12 mouse cellular contexts compared by ENCODE assay signal in genomic region chr5:131367461-131367860, GRCm38 (mm10). TPM values are rescaled to one million over a fixed set of nuclear protein-coding genes. Genes with fewer than 3 reads are reported as not detected.
DNase-seq lines count a peak whose midpoint lies in the region; TF ChIP-seq lines count a peak whose summit lies in the region.
"Had no signal": no experiment of that assay in that cellular context is flagged by ENCODE, and none has a peak within 500 bp of the region (broad histone marks: within the 10 kb centered on the region; RNA-seq: fewer than 3 reads in every experiment).

No protein-coding gene starts in this region.

- peak; percentile 3 for DNase-seq in adrenal gland, postnatal 25 days
- no peak for DNase-seq in adrenal gland, postnatal 14 days
- peak; percentile 21 to 22 for DNase-seq in heart, postnatal 10 days
- no peak for DNase-seq in heart, postnatal 25 days (ENCODE audit: low spot score)
- DNase-seq in brain, embryonic 14.5 days (ENCODE audit: low read depth): peak; percentile 64
- DNase-seq in limb, embryonic 10.5 days (ENCODE audit: low spot score): peak; percentile 33
- no peak for DNase-seq in urinary bladder, postnatal 14 days (ENCODE audit: low spot score)
- no peak for DNase-seq in layer of hippocampus, adult 2 months (ENCODE audit: low spot score in 2 of 2)
- DNase-seq: liver, embryonic 13.5 days; lung, postnatal 10 days; thymus, postnatal 14 days had no signal

- 11% methylated on average over 4 of the region's 4 CpGs for WGBS in limb, embryonic 10.5 days

- TF ChIP-seq POLR2A in brain, embryonic 14.5 days (IDR thresholded peaks at IDR 0.05; ENCODE audit: borderline replicate concordance, extremely low read depth, insufficient read depth, insufficient read length, poor library complexity, severe bottlenecking): no peak

- H3K27me3 ChIP-seq in limb, embryonic 10.5 days (ENCODE audit: low read depth, poor library complexity, severe bottlenecking): 0 out of 2 replicates have a peak, but pooled peaks cover 4% of the 10 kb centered on the region
- H3K27me3 ChIP-seq: hindbrain, embryonic 15.5 days; liver, embryonic 13.5 days had no signal

- no peaks in the 10 kb centered on the region for H3K9me3 ChIP-seq in limb, embryonic 10.5 days (replicated peaks)
- H3K9me3 ChIP-seq: hindbrain, embryonic 15.5 days had no signal

- no peak overlapping the region for H3K27ac ChIP-seq in limb, embryonic 10.5 days
- no peak overlapping the region for H3K27ac ChIP-seq in layer of hippocampus, adult 2 months
- H3K27ac ChIP-seq: hindbrain, embryonic 15.5 days; liver, embryonic 13.5 days had no signal

- TF ChIP-seq CTCF in brain, embryonic 14.5 days (IDR thresholded peaks at IDR 0.05; ENCODE audit: borderline replicate concordance, extremely low read depth, insufficient read depth, insufficient read length): no peak
- TF ChIP-seq CTCF in layer of hippocampus, adult 2 months (conservative IDR thresholded peaks at IDR 0.05): no peak

- intact Hi-C loops in heart, postnatal 10 days (cut with DNase I): no loop called here
- intact Hi-C loops in heart, postnatal 25 days (cut with DNase I): no loop called here

- no peak overlapping the region for H3K4me3 ChIP-seq in limb, embryonic 10.5 days
- no peak overlapping the region for H3K4me3 ChIP-seq in layer of hippocampus, adult 2 months
- H3K4me3 ChIP-seq: hindbrain, embryonic 15.5 days; liver, embryonic 13.5 days had no signal

- H3K4me1 ChIP-seq in limb, embryonic 10.5 days: peaks cover 20% of the 10 kb centered on the region
- H3K4me1 ChIP-seq: hindbrain, embryonic 15.5 days; liver, embryonic 13.5 days had no signal

- no peaks in the 10 kb centered on the region for H3K36me3 ChIP-seq in limb, embryonic 10.5 days
- H3K36me3 ChIP-seq: hindbrain, embryonic 15.5 days; liver, embryonic 13.5 days had no signal

RNA-seq across cellular contexts. Expression of gene Galnt17, which starts 59.2 kb away (rescaled TPM):
- total RNA-seq in adrenal gland, postnatal 25 days (2021): 3.7 and 4.1 TPM in 2 replicates
- 4.7 and 5.4 TPM in 2 replicates for total RNA-seq in adrenal gland, postnatal 14 days (2021)
- total RNA-seq in heart, postnatal 10 days (2021): 1 to 10 TPM; 4.0 to 6.2 TPM
- 1 to 10 TPM; 3.4 to 3.6 TPM for total RNA-seq in heart, postnatal 25 days (2021)
- 11.7 and 15.3 TPM in 2 replicates for polyA plus RNA-seq in brain, embryonic 14.5 days (2012; rRNA removed)
- polyA plus RNA-seq in limb, embryonic 10.5 days (2016; fragmentation: Nextera tagmentation; extraction: Ambion mirVana): 1.0 and 1.2 TPM in 2 replicates
- 100 to 1,000 TPM; 125 to 135 TPM for total RNA-seq in layer of hippocampus, adult 2 months (2021)

Comparison
In these comparisons a context has a peak if more than half of its experiments do, and no peak if none do; other contexts are left out.
1. DNase-seq: peak in adrenal gland, postnatal 25 days (single experiment), heart, postnatal 10 days (2 of 2), brain, embryonic 14.5 days (single experiment) and limb, embryonic 10.5 days (single experiment); none in adrenal gland, postnatal 14 days (single experiment), heart, postnatal 25 days (single experiment), urinary bladder, postnatal 14 days (single experiment) and layer of hippocampus, adult 2 months (0 of 2).
2. RNA of gene Galnt17, which starts 59.2 kb away (total RNA-seq): 125 to 135 TPM in layer of hippocampus, adult 2 months; 4.0 to 6.2 TPM in heart, postnatal 10 days, 4.7 to 5.4 TPM in adrenal gland, postnatal 14 days, 3.7 to 4.1 TPM in adrenal gland, postnatal 25 days and 3.4 to 3.6 TPM in heart, postnatal 25 days; every median in the first group is over 10 times any median in the second.